Mouse (Mus musculus) induced T-regulatory cell, adult 2 months (primary cell): ENCODE data around the gene Hacl1.

Experiments
- DNase-seq: peaks from one replicate; pipeline ENCODE4 v3.0.0-alpha.2; 2012; ENCODE audit warnings: low read depth

Gene Hacl1

GRCm38 (mm10) chr14:31640890-31641505, at the start of gene Hacl1, which contains the start of gene Btd:
Gene Hacl1 (minus strand): TSS chr14:31641286.
Gene Btd (plus strand): TSS chr14:31641028.
- peak; percentile 97 for DNase-seq

DNA sequence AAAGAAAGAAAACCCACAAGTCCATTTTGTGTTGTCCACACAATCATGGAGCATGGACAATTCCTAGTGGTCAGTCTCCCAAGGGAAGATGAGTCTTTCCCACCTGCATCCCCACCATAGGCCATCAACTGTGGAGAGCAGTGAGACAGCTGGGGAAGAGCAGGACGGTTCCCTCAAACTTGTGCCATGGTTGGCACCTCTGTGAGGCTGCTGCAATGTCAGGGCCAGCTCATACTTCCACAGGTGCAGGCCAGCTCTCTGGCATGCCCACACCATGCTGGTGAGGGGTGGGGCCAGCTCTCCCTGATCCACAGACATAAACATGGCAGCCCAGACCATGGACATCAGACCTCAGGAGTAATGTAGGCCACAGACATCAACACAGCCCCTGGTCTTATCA, 45.1 kb upstream of the Hacl1 start:
- DNase-seq: no peak

GRCm38 (mm10) chr14:31685680-31686079, 44.6 kb upstream of the Hacl1 start:
- peak; percentile 68 for DNase-seq

DNA sequence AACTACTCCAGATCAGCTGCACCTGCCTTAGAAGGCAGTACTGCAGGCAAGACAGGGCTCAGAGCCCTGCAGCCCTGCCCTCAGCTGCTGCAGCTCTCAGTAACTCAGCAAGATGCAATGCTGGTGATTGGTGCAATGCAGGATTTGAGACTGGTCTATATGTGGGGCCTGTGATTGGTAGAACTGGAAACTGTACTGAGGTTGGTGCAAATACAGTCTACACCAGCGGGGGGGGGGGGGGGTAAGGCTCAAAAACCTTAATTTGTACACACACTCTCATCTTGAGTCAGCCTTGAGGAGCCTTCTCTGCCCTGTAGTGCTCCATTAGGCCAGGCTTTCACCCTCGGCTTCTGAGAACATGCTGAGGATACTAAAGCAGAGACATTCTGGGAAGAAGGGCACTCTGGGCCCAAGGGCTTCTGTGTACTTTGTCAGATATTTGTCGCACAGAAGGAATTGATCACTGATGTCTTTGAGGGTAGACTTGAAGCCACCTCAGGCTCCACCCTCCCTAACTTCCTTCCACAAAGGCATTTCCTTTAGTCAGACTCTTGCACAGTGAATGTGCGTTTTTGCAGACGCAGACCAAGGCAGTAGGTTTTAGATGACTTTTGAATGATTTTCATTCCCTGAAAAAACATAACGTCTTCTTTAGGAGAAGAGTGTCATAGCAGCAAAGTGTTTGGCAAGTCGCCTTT, 43.4 kb upstream of the Hacl1 start:
- peak; percentile 84 for DNase-seq

DNA sequence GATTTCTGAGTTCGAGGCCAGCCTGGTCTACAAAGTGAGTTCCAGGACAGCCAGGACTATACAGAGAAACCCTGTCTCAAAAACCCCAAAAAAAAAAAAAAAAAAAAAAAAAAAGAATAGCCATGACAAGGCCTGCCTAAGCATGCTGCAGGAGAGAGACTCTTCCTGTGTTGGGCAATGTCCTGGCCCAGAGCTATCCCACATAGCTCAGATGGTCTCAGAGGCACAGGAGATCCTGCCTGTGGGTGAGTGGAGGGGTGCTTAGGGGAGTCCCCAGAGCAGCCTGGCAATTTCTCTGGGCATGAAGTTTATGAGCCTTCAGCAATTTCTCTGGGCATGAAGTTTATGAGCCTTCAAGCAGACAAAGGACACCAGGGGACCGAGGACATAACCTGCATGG, 42.5 kb upstream of the Hacl1 start:
- DNase-seq: peak; percentile 40

DNA sequence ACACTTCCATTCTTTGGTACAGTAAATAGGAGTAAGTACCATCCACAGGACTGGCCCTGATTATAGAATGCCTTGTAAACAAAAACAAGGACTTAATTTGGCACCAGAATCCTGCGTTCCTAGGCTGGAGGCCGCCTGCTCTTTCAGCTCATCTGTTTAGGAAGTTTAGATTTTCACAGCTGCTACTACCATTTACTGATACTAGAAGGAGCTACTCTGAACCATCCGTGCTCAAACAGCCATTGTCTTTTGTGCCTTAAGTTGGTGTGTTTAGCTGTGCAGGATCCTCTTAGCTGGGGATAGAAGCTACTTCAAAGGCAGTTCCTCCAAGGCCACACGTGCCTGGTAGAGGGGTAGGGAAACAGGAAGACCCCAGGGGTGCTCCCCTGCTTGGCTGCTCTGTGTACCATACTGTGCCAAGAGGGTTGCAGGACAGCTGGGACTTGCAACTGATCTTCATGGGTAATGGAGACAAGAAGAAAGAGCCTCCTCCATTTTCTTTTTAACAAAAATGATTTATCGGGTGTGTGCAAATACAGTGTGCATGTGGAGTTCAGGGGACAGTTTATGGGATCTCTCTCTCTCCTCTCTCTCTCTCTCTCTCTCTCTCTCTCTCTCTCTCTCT, 41.0 kb upstream of the Hacl1 start:
- DNase-seq: no peak

- DNase-seq: no peak
Observed at GRCm38 (mm10) chr14:31681291-31681690, 40.2 kb upstream of the Hacl1 start.

GRCm38 (mm10) chr14:31680656-31681055, 39.6 kb upstream of the Hacl1 start:
- DNase-seq: no peak

- no peak for DNase-seq
Observed at GRCm38 (mm10) chr14:31671635-31672320, 30.7 kb upstream of the Hacl1 start.

DNA sequence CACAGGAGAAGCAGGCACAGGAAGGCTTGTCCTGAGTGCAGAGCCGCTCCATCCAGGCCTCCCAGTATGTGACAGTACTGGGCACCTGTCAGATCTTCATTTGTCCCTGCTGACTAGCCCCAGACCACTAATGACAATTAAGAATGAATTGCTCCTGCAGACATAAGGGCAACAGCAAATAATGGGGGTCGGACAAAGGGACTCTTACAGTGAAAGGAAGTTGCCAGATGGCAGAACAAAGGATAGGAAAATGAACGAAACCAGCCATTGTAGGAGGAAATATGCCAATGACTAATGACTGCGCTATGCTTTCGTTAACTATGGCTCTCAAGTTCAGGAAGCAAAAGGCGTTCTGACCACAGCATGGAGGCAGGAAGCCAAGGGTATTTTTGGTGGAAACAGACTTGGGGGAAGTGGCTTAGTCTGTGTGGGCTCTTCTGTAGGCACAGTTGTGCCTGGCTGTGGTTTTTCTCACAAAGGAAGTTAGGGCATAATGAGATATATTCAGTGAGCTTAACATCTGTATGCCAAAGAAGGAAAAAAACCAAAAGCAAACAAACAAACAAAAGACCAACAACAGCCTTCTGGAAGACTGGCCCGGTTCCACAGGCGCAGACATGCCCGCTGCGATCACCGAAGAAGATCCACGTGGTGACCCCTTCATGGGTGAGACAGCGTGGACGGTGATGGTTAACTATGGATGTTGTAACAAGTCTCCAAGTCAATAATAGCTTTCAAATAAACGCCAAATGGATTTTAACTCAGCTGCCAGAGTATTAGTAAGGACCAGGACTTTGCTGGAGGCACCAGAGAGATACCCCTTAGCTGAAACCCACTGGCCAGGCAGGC, 28.8 kb upstream of the Hacl1 start:
- peak; percentile 87 for DNase-seq

DNA sequence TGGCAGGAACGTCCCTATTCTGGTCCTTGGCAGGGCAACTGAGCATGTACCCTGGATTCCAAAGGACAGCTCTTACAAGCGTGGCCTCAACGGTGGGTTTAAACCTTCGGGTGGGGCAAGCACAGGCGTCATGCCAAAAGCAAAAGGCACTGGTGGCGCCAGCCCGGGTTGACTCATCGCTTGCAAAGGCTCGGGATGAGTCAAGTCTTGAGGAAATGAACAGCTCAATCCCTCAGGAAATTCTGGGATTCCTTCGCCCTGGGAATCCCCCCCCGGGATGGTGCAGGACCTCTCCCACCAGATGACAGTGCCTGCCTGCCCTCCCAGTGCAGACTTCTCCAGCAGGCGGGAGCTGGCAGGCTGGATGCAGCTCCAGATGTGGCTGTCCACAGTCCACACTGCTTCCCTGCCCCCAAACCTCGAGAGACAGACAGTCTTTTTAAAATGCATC, 28.1 kb upstream of the Hacl1 start:
- peak; percentile 60 for DNase-seq

DNA sequence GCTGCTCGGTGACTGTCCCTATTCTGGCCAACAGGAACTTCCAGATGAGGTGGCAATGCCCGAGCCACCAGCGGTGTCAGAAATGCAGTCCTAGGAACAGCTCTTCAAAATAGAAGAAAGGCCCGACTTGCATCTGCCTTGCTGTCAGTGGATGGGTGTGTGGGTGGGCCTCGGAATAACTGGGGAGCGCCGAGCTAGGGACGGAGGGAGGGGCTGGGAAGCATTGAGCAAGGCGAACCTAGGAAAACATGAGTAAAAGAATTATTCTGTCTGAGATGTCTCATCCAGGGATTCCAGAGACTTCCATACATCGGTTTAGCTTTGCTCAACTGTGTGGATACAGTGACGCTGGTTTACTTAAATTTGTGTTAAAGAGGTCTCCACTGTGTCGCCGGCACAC, 27.2 kb upstream of the Hacl1 start:
- DNase-seq: no peak

DNA sequence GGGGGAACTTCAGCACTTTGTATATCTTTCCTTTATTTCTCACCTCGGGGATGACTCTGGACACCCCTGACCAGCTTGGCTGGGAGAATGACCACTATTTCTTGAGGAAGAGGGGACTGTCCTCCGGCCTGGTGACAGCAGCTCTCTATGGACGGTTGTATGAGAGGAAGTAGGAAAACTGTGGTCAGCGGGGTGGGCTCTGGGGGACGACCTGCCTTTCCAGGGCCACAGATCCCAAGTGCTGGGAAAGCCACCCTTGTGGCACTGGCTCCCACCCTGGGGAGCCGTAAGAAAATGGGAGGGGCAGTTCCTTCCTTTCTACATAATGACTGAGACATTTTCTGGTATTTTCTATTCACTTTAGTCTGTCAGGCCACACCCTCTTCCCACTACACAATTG, 26.7 kb upstream of the Hacl1 start:
- DNase-seq: no peak

DNA sequence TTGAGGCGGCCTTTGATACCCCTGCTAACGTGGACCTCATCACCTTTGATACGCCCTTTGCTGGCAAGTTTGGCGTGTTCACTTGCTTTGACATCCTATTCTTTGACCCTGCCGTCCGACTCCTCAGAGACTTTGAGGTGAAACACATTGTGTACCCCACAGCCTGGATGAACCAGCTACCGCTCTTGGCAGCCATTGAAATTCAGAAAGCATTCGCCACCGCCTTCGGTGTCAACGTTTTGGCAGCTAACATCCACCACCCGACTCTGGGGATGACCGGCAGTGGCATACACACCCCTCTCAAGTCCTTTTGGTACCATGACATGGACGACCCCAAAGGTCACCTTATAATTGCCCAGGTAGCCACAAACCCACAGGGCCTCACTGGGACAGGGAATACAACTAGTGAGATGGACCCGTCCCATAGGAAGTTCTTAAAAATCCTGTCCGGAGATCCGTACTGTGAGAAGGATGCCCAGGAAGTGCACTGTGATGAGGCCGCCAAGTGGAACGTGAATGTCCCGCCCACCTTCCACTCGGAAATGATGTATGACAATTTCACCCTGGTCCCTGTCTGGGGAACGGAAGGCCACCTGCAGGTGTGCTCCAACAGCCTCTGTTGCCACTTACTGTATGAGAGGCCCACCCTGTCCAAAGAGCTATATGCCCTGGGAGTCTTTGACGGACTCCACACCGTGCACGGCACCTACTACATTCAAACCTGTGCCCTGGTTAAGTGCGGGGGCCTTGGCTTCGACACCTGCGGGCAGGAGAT, 26.0 kb upstream of the Hacl1 start:
- DNase-seq: no peak

DNA sequence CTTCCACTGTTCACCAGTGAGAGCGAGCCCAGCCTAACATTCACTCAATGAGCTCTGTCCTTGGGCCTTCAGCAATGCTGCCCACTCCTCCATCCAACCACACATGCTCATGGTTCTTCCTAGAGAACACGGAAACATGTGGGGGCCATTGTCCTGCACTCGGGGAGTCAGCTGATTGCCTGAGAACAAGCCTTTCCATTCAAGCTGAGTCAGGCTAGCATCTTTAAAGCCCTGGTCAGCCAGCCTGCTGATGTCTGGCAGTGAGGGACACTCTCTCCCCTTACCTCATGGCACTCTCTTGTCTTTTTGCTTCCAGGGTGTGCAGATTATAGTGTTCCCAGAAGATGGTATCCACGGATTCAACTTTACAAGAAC, 24.5 kb upstream of the Hacl1 start:
- no peak for DNase-seq

GRCm38 (mm10) chr14:31664903-31665565, 23.9 kb upstream of the Hacl1 start:
- peak; percentile 78 for DNase-seq

- no peak for DNase-seq
Observed at GRCm38 (mm10) chr14:31664100-31664902, 23.2 kb upstream of the Hacl1 start.

DNA sequence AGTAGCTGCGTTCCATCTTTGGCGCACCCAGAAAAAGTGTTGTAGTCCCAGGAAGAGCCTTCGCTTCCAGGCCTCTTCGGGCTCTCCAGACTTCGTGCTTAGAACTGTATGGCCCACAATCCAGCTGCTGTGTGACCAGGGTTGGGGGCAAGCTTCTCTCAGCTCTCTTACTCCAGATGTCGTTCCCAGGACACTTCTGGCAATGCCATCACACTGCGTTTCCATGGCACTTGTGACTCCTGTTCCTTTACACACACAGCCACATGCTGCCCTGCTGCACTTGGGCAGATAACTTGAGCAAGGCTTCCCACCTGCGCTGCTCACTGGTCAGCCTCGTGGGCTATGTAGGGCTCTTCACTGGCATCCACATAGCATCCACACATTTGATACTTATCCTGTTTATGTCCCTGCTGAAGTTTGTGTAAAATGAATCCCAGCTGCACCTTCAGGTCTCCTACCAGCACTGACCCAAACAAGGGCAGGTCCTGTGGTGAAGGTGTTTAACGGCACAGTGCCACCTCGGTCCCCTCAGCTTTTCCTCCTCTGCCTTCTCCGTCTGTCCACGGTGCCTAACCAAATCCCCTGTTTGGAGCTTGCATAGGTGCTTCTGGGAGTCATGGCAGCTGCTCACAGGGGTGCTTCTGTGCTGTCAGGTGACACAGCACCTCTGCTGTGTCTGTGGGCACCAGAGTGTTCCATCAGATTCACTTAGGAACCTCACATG, 22.5 kb upstream of the Hacl1 start:
- no peak for DNase-seq
